Mouse (Mus musculus) liver, postnatal 0 days (tissue): ENCODE measurements at regions not wholly inside any gene's neighbourhood (a gene's known extent, or its start where the extent isn't known, plus 50 kb on each side); places are given as distances from the start of the nearest gene placed in this dataset.

Source experiments
- CTCF ChIP-seq: sonication (generic); IDR thresholded peaks from 2 replicates; pipeline ENCODE4 v1.5.1; 2016; ENCODE audit warnings: antibody characterized with exemption, low read depth
- EP300 ChIP-seq: IDR thresholded peaks from 2 replicates; pipeline ENCODE4 v1.6.1; 2016; ENCODE audit warnings: antibody characterized with exemption, low read depth, mild to moderate bottlenecking

DNA sequence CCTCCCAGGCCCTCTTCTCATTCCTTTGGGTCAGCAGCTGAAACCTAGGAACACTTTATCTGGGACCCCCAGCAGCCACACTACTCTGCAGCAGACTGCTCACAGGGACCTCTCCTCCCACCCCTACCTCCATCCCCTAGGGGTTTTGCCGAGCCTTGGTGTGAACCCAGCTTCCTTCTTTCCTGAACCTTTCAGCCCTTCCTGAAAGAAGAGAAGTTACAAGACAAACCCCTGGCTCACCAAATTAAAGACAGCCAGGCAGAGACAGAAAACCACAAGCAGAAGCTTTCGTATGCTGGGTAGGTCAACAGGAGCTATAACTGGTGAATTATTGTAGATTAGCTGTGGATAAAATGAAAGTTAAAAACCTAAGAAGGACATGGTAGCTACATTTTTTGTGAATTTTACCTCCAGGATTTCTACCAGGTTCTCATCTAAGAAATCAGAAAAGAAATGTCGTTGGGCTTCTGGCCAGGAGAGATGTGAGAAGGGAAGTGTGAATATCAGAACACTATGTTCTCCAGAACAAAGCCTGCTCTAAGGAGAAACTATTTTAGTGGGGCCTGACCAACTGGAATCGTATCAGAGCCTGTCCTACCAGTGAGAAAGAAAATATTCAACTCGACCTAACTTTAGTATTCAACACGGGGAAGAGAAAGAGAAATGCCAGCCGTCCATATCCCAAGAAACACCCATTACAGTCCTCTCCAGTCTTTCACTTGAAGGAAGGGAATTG is 147.4 kb downstream of the Snx18 start:
- no peak for TF ChIP-seq EP300
- TF ChIP-seq CTCF, result no peak
